Mouse (Mus musculus) liver, postnatal 0 days (tissue): ENCODE results near the gene Map3k21.

Experiments used
- CTCF ChIP-seq: sonication (generic); IDR thresholded peaks from 2 replicates; pipeline ENCODE4 v1.5.1; 2016; ENCODE audit warnings: antibody characterized with exemption, low read depth
- EP300 ChIP-seq: IDR thresholded peaks from 2 replicates; pipeline ENCODE4 v1.6.1; 2016; ENCODE audit warnings: antibody characterized with exemption, low read depth, mild to moderate bottlenecking

DNA sequence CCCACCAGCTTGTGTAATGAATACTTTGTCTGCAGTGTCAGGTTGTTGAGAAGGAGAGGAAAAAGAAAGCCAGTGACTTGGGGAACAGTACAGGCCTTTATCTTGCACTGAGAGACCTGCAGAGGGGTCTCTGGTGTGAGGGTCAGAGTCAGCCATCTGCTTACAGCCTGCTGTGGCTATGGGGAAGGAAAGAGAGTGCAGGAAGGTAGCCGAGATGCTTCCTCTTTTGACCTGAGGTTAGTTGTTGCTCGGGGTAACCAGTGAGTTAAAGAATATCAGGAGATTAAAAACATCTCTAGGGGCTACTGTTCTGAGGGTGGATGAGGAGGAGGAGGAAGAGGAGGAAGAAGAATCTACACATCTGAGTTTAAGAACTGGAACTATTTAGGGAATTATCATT lies 77.7 kb downstream of the Map3k21 start:
- no peak for TF ChIP-seq CTCF
- no peak for TF ChIP-seq EP300
